Mouse (Mus musculus): ENCODE measurements around the gene F2r. TPM values are rescaled to one million over a fixed set of nuclear protein-coding genes. Genes with fewer than 3 reads are reported as not detected.

F2r gene
- 1 to 10 TPM; 4.9 to 5.6 TPM for total RNA-seq (2021)

GRCm38 (mm10) chr13:95618309-95618712 lies at the start of gene F2r:
TSS of gene F2r (minus strand) at chr13:95618487.
- peak; percentile 46 to 61 for DNase-seq

GRCm38 (mm10) chr13:95667260-95667659 lies 49.0 kb upstream of the F2r start:
- no peak for DNase-seq

GRCm38 (mm10) chr13:95665644-95666356 lies 47.5 kb upstream of the F2r start:
- DNase-seq = peak; percentile 22 to 24

- DNase-seq = no peak
Observed at GRCm38 (mm10) chr13:95663834-95664233, 45.5 kb upstream of the F2r start.

GRCm38 (mm10) chr13:95659432-95659831 lies 41.1 kb upstream of the F2r start:
- DNase-seq = no peak

GRCm38 (mm10) chr13:95657171-95657570 lies 38.9 kb upstream of the F2r start:
- no peak for DNase-seq

GRCm38 (mm10) chr13:95655284-95655683 lies 37.0 kb upstream of the F2r start:
- peak in 1 of 2 experiments; percentile 29 for DNase-seq

GRCm38 (mm10) chr13:95653696-95654095 lies 35.4 kb upstream of the F2r start:
- DNase-seq = no peak

- DNase-seq = no peak
Observed at GRCm38 (mm10) chr13:95651870-95652668, 33.8 kb upstream of the F2r start.

- no peak for DNase-seq
Observed at GRCm38 (mm10) chr13:95649941-95650340, 31.7 kb upstream of the F2r start.

- DNase-seq = no peak
Observed at GRCm38 (mm10) chr13:95647248-95647647, 29.0 kb upstream of the F2r start.

- DNase-seq = no peak
Observed at GRCm38 (mm10) chr13:95646687-95647111, 28.4 kb upstream of the F2r start.

GRCm38 (mm10) chr13:95643740-95644139 lies 25.5 kb upstream of the F2r start:
- no peak for DNase-seq

- DNase-seq = no peak
Observed at GRCm38 (mm10) chr13:95641061-95641986, 23.0 kb upstream of the F2r start.

- DNase-seq = no peak
Observed at GRCm38 (mm10) chr13:95640408-95640807, 22.1 kb upstream of the F2r start.

GRCm38 (mm10) chr13:95639336-95640116 lies 21.2 kb upstream of the F2r start:
- DNase-seq = no peak

GRCm38 (mm10) chr13:95638894-95639293 lies 20.6 kb upstream of the F2r start:
- DNase-seq = no peak

GRCm38 (mm10) chr13:95637737-95638136 lies 19.4 kb upstream of the F2r start:
- no peak for DNase-seq

GRCm38 (mm10) chr13:95635301-95635700 lies 17.0 kb upstream of the F2r start:
- no peak for DNase-seq

- DNase-seq = no peak
Observed at GRCm38 (mm10) chr13:95634451-95634850, 16.2 kb upstream of the F2r start.

- DNase-seq = no peak
Observed at GRCm38 (mm10) chr13:95633384-95633783, 15.1 kb upstream of the F2r start.

- no peak for DNase-seq
Observed at GRCm38 (mm10) chr13:95632144-95632543, 13.9 kb upstream of the F2r start.

All from layer of hippocampus, postnatal 36 days (tissue).